Mouse (Mus musculus) liver, embryonic 15.5 days (tissue): ENCODE measurements around the gene Mansc1. TPM values are rescaled to one million over a fixed set of nuclear protein-coding genes. Genes with fewer than 3 reads are reported as not detected.

ENCODE experiments used
- ATAC-seq: fragments of 200-750 bp; cut with Nextera tagmentation; 2 replicates; pipeline ENCODE4 v1.8.0; 2017; ENCODE audit warnings: moderate number of reproducible peaks, mild to moderate bottlenecking, moderate library complexity; ENCODE audit not compliant: insufficient read depth
- H3K27ac ChIP-seq: fragments of 300-500 bp; sonication (generic); replicated peaks from 2 replicates; pipeline ENCODE4 v1.5.1; 2015; ENCODE audit warnings: mild to moderate bottlenecking, inconsistent platforms
- H3K27me3 ChIP-seq: fragments of 300-500 bp; sonication (generic); 2 replicates; pipeline ENCODE4 v1.6.1; 2015; ENCODE audit warnings: mild to moderate bottlenecking, inconsistent platforms
- H3K36me3 ChIP-seq: fragments of 300-500 bp; sonication (generic); replicated peaks from 2 replicates; pipeline ENCODE4 v1.6.1; 2015; ENCODE audit warnings: moderate library complexity, mild to moderate bottlenecking, inconsistent platforms
- H3K4me1 ChIP-seq: fragments of 300-500 bp; sonication (generic); replicated peaks from 2 replicates; pipeline ENCODE4 v1.6.1; 2015; ENCODE audit warnings: inconsistent platforms
- H3K4me2 ChIP-seq: fragments of 300-500 bp; sonication (generic); 2 replicates; pipeline ENCODE4 v1.6.1; 2015; ENCODE audit warnings: moderate library complexity, mild to moderate bottlenecking, inconsistent platforms
- H3K4me3 ChIP-seq: fragments of 300-500 bp; sonication (generic); replicated peaks from 2 replicates; pipeline ENCODE4 v1.5.1; 2015; ENCODE audit warnings: mild to moderate bottlenecking, inconsistent platforms
- H3K9ac ChIP-seq: fragments of 300-500 bp; sonication (generic); 2 replicates; pipeline ENCODE4 v1.6.1; 2015; ENCODE audit warnings: moderate library complexity, mild to moderate bottlenecking, inconsistent platforms
- H3K9me3 ChIP-seq: fragments of 300-500 bp; sonication (generic); replicated peaks from 2 replicates; pipeline ENCODE4 v1.6.1; 2016; ENCODE audit warnings: inconsistent platforms
- WGBS: fragments of 180-500 bp; shearing (Covaris S2); methylation state at CpG from one replicate; pipeline ENCODE4 v1.1.7; 2015; ENCODE audit warnings: mixed read lengths; ENCODE audit not compliant: insufficient replicate concordance; 5-methylcytosine and 5-hydroxymethylcytosine counted together
- polyA plus RNA-seq: library from polyadenylated mRNA; unstranded; fragments of >200 nt; fragmentation: Nextera tagmentation; extraction: Ambion mirVana; gene quantifications from 2 replicates; pipeline ENCODE4 v1.2.1, GENCODE M21; 2015

The Mansc1 gene
- polyA plus RNA-seq, 1 experiment from 2014 or later = 0.90 TPM

DNA sequence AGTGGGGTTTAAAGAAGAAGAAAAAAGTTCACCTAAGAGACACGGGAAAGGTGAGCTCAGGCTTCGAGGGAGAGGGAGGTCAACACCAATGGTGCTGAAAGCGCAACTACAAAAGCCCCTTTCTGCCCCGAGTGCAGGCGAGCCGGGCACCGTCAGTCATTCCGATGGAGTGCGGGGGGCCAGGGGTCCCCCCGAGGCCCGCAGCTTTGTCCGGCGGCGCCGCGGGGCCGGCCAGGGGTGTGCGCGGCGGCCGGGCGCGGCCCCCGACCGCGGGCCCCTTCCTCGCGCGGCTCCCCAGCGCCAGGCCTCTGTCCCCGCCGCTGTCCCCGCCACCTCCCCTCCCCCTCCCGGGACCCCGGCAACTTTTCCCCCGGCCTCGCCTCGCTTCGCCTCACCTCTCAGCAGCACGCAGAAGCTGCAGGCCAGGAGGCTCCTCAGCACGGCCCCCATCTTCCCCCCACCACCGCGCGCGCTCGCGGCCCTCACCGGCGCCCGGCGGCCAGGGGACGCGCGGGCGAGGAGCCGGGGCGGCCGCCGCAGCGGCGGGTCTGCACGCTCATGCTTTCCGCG lies 66.0 kb downstream of the Mansc1 start:
- H3K4me2 ChIP-seq = peak overlapping the region; percentile 90
- peak overlapping the region; percentile 80 for H3K9ac ChIP-seq
- WGBS = under 1% methylated on average over 55 of the region's 64 CpGs
- peak; percentile 43 for ATAC-seq
- H3K4me1 ChIP-seq = peaks cover 38% of the 10 kb centered on the region
- H3K27me3 ChIP-seq = no peaks in the 10 kb centered on the region
- no peaks in the 10 kb centered on the region for H3K36me3 ChIP-seq
- H3K9me3 ChIP-seq = no peaks in the 10 kb centered on the region
- peak overlapping the region; percentile 89 for H3K4me3 ChIP-seq
- H3K27ac ChIP-seq = peak overlapping the region; percentile 86

DNA sequence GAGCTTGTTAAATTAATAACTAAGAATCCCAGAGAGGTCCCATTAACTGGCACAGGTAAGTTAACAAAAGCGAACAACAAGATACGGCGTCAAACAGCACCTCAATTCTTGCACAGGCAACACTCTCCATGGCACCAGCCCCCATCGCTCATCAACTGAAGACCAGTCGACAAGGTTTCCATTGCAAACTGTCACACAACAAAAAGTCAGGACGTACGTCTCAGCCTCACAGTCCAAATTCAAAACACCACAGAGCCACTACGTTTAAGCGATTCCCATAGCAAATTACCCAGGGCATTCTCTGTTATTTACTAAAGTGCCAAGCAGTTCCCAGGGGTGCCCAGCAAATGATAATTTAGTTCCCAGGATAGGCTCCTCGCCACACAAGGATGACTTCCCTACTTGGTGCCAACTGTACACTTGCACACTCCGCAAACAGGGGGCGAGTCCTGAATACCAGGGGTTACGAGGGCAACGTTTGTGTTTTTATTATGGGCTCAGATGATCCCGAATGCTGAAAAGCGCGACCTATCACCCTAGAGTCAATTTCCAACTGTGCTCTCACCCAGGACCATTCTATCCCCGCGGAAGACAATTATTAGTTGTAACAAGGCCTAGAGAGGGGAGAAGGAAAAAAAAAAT lies 66.6 kb downstream of the Mansc1 start:
- Histone ChIP-seq H3K36me3 (no peaks in the 10 kb centered on the region), H3K9me3 (no peaks in the 10 kb centered on the region), H3K4me3 (peak overlapping the region; percentile 89), H3K4me2 (peak overlapping the region; percentile 90), H3K27ac (peak overlapping the region; percentile 86), H3K9ac (peak overlapping the region; percentile 80), H3K27me3 (no peaks in the 10 kb centered on the region), H3K4me1 (peaks cover 38% of the 10 kb centered on the region)
- WGBS = 2% methylated on average over 19 of the region's 19 CpGs
- no peak for ATAC-seq

DNA sequence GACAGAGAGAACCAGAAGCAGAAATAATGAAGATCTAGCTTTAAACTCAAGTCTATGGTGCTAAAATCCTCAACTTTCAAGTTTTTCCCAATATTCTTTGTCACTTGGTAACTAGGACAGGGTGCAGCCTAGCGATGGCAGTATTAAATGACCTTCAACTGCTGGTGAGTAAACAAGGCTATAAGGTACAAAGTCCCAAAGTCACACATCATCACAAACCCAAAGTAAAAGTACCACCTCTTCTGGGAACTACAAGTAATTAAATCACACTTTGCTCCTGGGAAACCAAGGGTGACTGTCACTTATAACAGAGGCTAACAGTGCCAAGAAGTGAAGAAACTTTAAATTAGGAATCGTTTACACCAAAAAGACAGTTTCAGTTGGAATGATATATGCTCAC lies 67.7 kb downstream of the Mansc1 start:
- H3K9ac ChIP-seq = no peak overlapping the region
- ATAC-seq = no peak

DNA sequence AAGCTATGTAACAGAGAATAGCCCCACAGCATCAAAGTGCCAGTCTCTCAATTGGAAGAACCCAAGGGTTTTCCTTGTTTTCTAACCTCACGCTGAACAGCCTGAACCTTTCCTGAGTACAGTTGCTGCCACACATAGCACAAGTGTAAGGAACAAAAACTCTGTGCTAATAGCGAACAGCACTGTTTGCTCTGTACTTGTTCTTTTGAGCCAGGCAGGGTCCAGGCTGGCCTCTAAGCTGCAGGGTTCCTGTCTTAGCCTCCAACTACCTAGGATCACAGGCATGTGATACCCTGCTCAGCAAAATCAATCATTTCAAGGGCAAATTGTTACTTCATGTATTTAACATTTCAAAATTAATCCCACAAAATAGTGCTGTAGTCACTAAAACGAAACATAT lies 72.7 kb downstream of the Mansc1 start:
- H3K27ac ChIP-seq = no peak overlapping the region
- WGBS = 53% methylated on average over 3 of the region's 3 CpGs

More for the DNA sequence above, 67.7 kb downstream of the Mansc1 start:
- Histone ChIP-seq H3K4me2 (peak overlapping the region; percentile 45), H3K27me3 (no peaks in the 10 kb centered on the region), H3K9me3 (no peaks in the 10 kb centered on the region), H3K4me3 (peak overlapping the region; percentile 24; the same call in 1 of the 2 replicates), H3K27ac (no peak overlapping the region), H3K4me1 (peaks cover 38% of the 10 kb centered on the region), H3K36me3 (no peaks in the 10 kb centered on the region)
- 53% methylated on average over 2 of the region's 2 CpGs for WGBS

More for the DNA sequence above, 72.7 kb downstream of the Mansc1 start:
- no peak overlapping the region for H3K9ac ChIP-seq
- no peaks in the 10 kb centered on the region for H3K36me3 ChIP-seq
- H3K4me3 ChIP-seq = no peak overlapping the region
- H3K4me1 ChIP-seq = peaks cover 53% of the 10 kb centered on the region
- H3K27me3 ChIP-seq = no peaks in the 10 kb centered on the region
- ATAC-seq = no peak
- H3K4me2 ChIP-seq = no peak overlapping the region
- H3K9me3 ChIP-seq = no peaks in the 10 kb centered on the region

Other genes starting within 250 kb of the Mansc1 start
- 0.14 and 0.16 TPM in 2 replicates for gene Bcl2l14, start 236.2 kb downstream of the Mansc1 start, polyA plus RNA-seq
- gene Lrp6, start 65.5 kb downstream of the Mansc1 start, polyA plus RNA-seq = 7.2 and 8.0 TPM in 2 replicates
- 7.5 and 8.6 TPM in 2 replicates for gene Borcs5, start 7.0 kb upstream of the Mansc1 start, polyA plus RNA-seq
- gene Dusp16, start 160.1 kb upstream of the Mansc1 start, polyA plus RNA-seq = 5.1 TPM in 2 replicates
- 2.1 and 2.4 TPM in 2 replicates for gene Crebl2, start 197.7 kb upstream of the Mansc1 start, polyA plus RNA-seq